ENCODE assay signal across 27 mouse cellular contexts in genomic region chr11:63761561-63761960, GRCm38 (mm10).
DNase-seq lines count a peak whose midpoint lies in the region; ATAC-seq lines count a peak whose summit lies in the region.
"Had no signal": no experiment of that assay in that cellular context is flagged by ENCODE, and none has a peak within 500 bp of the region (broad histone marks: within the 10 kb centered on the region; RNA-seq: fewer than 3 reads in every experiment).

No protein-coding gene starts in this region.

- no peaks in the 10 kb centered on the region for H3K27me3 ChIP-seq in hindbrain, embryonic 16.5 days (replicated peaks; ENCODE audit: control insufficient read depth, insufficient read depth, low read length)
- H3K27me3 ChIP-seq: embryonic facial prominence, embryonic 15.5 days; forebrain, embryonic 15.5 days; heart, embryonic 15.5 days; intestine, embryonic 15.5 days; limb, embryonic 15.5 days; midbrain, embryonic 13.5 days; neural tube, embryonic 12.5 days had no signal

- WGBS in hindbrain, embryonic 16.5 days: 71% methylated on average over 6 of the region's 6 CpGs

- H3K9ac ChIP-seq in hindbrain, embryonic 16.5 days (ENCODE audit: low read depth, low read length): no peak overlapping the region
- H3K9ac ChIP-seq: embryonic facial prominence, embryonic 15.5 days; forebrain, embryonic 15.5 days; heart, embryonic 15.5 days; hindbrain, embryonic 14.5 days; intestine, embryonic 15.5 days; limb, embryonic 15.5 days; liver, embryonic 14.5 days; lung, embryonic 14.5 days; midbrain, embryonic 13.5 days; neural tube, embryonic 12.5 days had no signal

- H3K36me3 ChIP-seq in hindbrain, embryonic 16.5 days (ENCODE audit: control insufficient read depth, insufficient read depth, low read length): no peaks in the 10 kb centered on the region
- H3K36me3 ChIP-seq: embryonic facial prominence, embryonic 15.5 days; forebrain, embryonic 15.5 days; heart, embryonic 15.5 days; intestine, embryonic 15.5 days; limb, embryonic 15.5 days; midbrain, embryonic 13.5 days; neural tube, embryonic 12.5 days had no signal

- no peak overlapping the region for H3K27ac ChIP-seq in hindbrain, embryonic 16.5 days (ENCODE audit: low read depth, low read length)
- H3K27ac ChIP-seq: embryonic facial prominence, embryonic 15.5 days; forebrain, embryonic 15.5 days; gastrocnemius, adult 2 months; heart, embryonic 15.5 days; hindbrain, embryonic 14.5 days; intestine, embryonic 15.5 days; limb, embryonic 15.5 days; liver, embryonic 14.5 days; midbrain, embryonic 13.5 days; neural tube, embryonic 12.5 days had no signal

- no peak for ATAC-seq in cerebellum, adult (ENCODE audit: insufficient number of reproducible peaks, low FRiP score, low TSS enrichment)
- ATAC-seq in hindbrain, embryonic 16.5 days: no peak
- ATAC-seq: activated CD4-positive, CD25-positive, alpha-beta regulatory T cell, adult 4 months; forebrain, embryonic 15.5 days; intestine, embryonic 15.5 days; midbrain, embryonic 13.5 days had no signal

- no peak overlapping the region for H3K4me2 ChIP-seq in hindbrain, embryonic 16.5 days (ENCODE audit: low read length)
- H3K4me2 ChIP-seq: embryonic facial prominence, embryonic 15.5 days; forebrain, embryonic 15.5 days; heart, embryonic 15.5 days; hindbrain, embryonic 14.5 days; intestine, embryonic 15.5 days; limb, embryonic 15.5 days; lung, embryonic 14.5 days; midbrain, embryonic 13.5 days; neural tube, embryonic 12.5 days had no signal

- peak; percentile 7 to 69 for DNase-seq in frontal cortex, adult 2 months (ENCODE audit: extremely low spot score in 1 of 2, low spot score in 1 of 2)
- DNase-seq in frontal cortex, postnatal 10 days (ENCODE audit: low spot score in 2 of 2): no peak
- DNase-seq in right cerebral cortex, adult 2 months (ENCODE audit: low spot score in 2 of 2): peak; percentile 57 to 70
- no peak for DNase-seq in right cerebral cortex, postnatal 4 days
- peak; percentile 3 to 48 for DNase-seq in left cerebral cortex, adult 8-10 months (ENCODE audit: low spot score in 2 of 2)
- DNase-seq in telencephalon, adult 2 months (ENCODE audit: low read depth, low spot score): peak; percentile 27
- DNase-seq: adrenal gland, adult 8-10 months; cerebellum, adult 9-10 months; gastrocnemius, adult 2 months; heart, postnatal 36 days; kidney, adult 8-10 months; kidney, postnatal 10 days; lung, embryonic 14.5 days; retina, postnatal 1 day; thymus, postnatal 14 days had no signal

- H3K4me1 ChIP-seq in hindbrain, embryonic 16.5 days (ENCODE audit: control insufficient read depth, insufficient read depth, low read depth, low read length): no peaks in the 10 kb centered on the region
- H3K4me1 ChIP-seq: forebrain, embryonic 15.5 days; heart, embryonic 15.5 days; intestine, embryonic 15.5 days; limb, embryonic 15.5 days; midbrain, embryonic 13.5 days; neural tube, embryonic 12.5 days had no signal

- H3K9me3 ChIP-seq in hindbrain, embryonic 16.5 days (ENCODE audit: control insufficient read depth, low read length): no peaks in the 10 kb centered on the region
- H3K9me3 ChIP-seq: embryonic facial prominence, embryonic 15.5 days; forebrain, embryonic 15.5 days; heart, embryonic 15.5 days; intestine, embryonic 15.5 days; limb, embryonic 15.5 days; midbrain, embryonic 13.5 days; neural tube, embryonic 12.5 days had no signal

- H3K4me3 ChIP-seq in hindbrain, embryonic 16.5 days (ENCODE audit: low read length): no peak overlapping the region
- H3K4me3 ChIP-seq: embryonic facial prominence, embryonic 15.5 days; forebrain, embryonic 15.5 days; gastrocnemius, adult 2 months; heart, embryonic 15.5 days; intestine, embryonic 15.5 days; limb, embryonic 15.5 days; midbrain, embryonic 13.5 days; neural tube, embryonic 12.5 days had no signal

Comparison
In these comparisons a context has a peak if more than half of its experiments do, and no peak if none do; other contexts are left out.
1. DNase-seq: peak in frontal cortex, adult 2 months (2 of 2), right cerebral cortex, adult 2 months (2 of 2), left cerebral cortex, adult 8-10 months (2 of 2) and telencephalon, adult 2 months (single experiment); none in frontal cortex, postnatal 10 days (0 of 2) and right cerebral cortex, postnatal 4 days (single experiment).